Mouse (Mus musculus) cortical plate, adult 2 months (tissue): Measurements from ENCODE around the gene Wars.

Experiments
- CTCF ChIP-seq: fragments of 200-500 bp; IDR thresholded peaks from 2 replicates; pipeline ENCODE4 v1.5.1; 2011; ENCODE audit warnings: mild to moderate bottlenecking, control low read depth, low read length; ENCODE audit not compliant: insufficient read depth; ENCODE audit errors: extremely low read depth
- POLR2A ChIP-seq: fragments of 200-500 bp; IDR thresholded peaks from 2 replicates; pipeline ENCODE4 v1.6.1; 2011; ENCODE audit warnings: mild to moderate bottlenecking, low read length, control low read depth; ENCODE audit not compliant: insufficient read depth; ENCODE audit errors: extremely low read depth

DNA sequence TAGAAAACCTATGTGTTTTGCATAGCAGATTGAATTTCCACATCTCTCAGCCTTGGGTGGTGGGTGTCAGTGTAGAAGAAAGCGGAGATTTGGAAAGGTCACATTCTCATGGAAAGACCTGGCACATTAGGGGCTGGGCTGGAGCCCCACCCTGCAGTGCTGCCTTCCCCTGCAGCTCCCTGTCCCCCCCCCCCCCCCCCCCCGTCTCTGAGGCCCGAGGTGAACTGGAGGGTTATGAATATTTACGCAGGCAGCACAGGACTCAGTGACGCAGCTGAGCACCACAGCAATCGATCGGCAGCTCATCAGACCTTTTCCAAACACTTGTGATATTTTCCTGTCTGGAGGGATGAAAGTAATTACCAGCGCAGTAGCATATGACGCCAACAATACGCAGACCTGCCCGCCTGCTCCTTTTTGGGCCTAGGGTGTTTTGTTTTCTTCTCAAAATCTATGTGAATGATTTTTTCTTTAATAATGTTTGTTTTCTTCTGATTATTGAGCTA, 32.7 kb upstream of the Wars start:
- no peak for TF ChIP-seq POLR2A
- TF ChIP-seq CTCF, result no peak
